Mouse (Mus musculus) adrenal gland, adult 2 months (tissue): Measurements from ENCODE around the gene Hist1h4i. TPM values are rescaled to one million over a fixed set of nuclear protein-coding genes. Genes with fewer than 3 reads are reported as not detected.

Source experiments
- DNase-seq: peaks from one replicate; pipeline ENCODE4 v3.0.0; 2021
- polyA plus RNA-seq: library from polyadenylated mRNA; depleted of rRNA; stranded (reverse); fragments of >200 nt; gene quantifications from 2 replicates; pipeline ENCODE4 v1.2.3, GENCODE M21; 2012
- total RNA-seq, 2 experiments: library from RNA; stranded (reverse); gene quantifications; 2 replicates each; pipeline ENCODE4 v1.2.3; 2021

Gene Hist1h4i
- total and polyA plus RNA-seq, 3 experiments: 12.7 to 52.2 (median 48.5) TPM

DNA sequence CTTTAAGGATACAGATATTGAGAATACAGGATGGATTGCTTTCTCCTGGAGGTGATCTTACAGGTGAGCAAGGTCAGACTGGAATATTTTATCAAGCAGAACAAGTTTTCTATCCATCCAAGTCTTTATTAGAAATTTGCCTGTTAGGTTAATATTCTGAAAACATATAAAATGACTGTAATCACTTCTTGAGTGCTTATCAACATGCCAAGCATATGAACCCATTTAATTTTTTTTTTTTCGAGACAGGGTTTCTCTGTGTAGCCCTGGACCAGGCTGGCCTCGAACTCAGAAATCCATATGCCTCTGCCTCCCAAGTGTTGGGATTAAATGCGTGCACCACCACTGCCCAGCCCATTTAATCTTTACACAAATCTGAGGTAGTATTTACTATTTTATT lies 4.2 kb downstream of the Hist1h4i start:
- DNase-seq: no peak

DNA sequence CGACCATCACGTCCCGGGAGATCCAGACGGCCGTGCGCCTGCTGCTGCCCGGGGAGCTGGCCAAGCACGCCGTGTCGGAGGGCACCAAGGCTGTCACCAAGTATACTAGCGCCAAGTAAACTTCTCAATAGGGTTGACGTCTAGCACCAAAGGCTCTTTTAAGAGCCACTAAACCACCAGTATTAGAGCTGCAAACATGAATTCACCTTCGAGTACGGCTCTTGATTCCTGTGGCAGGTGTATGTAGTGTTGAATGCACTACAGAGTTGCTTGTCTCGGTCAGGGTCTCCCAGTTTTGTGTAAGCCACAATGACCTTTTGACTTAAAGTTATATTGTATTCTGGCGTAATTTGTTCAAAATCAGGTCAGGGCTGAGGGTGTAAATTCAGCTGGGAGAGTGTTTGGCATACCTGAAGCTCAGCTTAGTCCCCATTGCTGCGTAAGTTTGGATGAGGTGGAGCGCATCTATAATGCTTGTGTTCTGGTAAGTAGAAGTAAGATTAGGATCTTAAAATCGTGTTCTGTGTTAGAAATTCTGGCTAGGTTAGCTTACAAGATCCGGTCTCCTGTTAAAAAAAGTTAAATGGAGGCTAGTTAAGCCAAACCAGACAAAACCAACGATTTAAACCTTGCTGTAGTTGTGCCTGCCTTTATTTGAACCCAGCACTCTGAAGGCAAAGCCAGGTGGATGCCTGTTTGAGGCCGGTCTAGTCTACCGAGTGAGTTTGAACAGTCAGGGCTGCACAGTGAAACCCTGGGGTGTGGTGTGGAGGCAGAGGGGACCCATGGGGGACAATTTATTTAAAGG lies 4.8 kb downstream of the Hist1h4i start:
- no peak for DNase-seq

DNA sequence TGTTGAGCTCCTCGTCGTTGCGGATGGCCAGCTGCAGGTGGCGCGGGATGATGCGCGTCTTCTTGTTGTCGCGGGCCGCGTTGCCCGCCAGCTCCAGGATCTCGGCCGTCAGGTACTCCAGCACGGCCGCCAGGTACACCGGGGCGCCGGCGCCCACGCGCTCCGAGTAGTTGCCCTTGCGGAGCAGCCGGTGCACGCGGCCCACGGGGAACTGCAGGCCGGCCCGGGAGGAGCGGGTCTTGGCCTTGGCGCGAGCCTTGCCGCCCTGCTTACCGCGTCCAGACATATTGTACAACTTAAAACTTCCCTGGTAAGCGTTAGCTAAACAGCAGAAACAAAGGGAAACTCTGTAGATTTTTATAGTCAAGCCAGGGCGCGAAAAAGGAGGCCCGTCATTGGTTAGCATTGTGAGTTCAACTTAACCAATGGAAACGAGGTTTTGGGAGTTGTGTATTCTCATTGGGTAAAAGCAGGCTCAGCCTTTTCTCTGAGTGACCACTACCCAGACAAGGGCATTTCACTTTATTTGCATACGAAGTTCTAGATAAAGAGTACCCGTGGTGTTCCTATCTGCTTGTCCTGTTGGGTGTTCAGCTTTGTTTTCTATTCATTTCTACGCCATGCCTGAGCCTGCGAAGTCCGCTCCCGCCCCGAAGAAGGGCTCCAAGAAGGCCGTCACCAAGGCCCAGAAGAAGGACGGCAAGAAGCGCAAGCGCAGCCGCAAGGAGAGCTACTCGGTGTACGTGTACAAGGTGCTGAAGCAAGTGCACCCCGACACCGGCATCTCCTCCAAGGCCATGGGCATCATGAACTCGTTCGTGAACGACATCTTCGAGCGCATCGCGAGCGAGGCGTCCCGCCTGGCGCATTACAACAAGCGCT lies 5.7 kb downstream of the Hist1h4i start, which contains the start of the genes Hist1h2ah and Hist1h2bk:
TSS of gene Hist1h2ah (minus strand) at position 302 of the 882 bp plus-strand sequence.
TSS of gene Hist1h2bk (plus strand) at position 604 of the 882 bp plus-strand sequence.
- DNase-seq: peak; percentile 90

- peak; percentile 31 for DNase-seq
These were observed 6.5 kb downstream of the Hist1h4i start for GRCm38 (mm10) chr13:22034443-22035266.

DNA sequence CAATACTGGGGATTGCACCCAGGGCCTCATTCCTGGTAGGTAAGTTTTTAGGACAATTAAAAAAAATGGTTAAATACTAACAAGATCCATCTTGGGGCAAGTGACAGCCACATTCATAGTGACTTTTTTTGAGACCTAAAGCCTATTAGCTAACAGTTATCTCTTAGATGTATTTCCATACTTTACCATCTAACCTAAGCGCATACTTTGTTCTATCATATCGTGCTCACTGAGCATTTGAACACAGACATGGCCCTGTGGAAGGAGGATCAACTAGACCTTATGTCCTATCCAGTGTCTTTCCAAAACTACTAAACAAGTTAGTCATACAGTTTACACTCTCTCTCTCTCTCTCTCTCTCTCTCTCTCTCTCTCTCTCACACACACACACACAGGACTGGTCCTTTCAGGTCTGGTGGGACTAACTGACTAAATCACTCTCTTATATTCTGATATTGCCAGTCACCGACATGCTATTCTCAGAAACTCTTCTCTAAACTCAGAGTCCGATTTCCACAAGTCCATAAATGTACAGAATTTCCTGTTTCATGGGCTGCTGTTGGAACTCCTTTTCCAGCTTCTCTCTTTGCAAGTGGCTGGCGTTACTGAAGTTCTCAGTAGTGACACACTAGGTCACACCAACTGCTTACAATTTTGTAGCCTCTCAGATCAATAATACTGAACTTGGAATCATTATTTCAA lies 7.3 kb downstream of the Hist1h4i start:
- DNase-seq: no peak

- DNase-seq: no peak
These were observed 10.7 kb downstream of the Hist1h4i start for GRCm38 (mm10) chr13:22030493-22030892.

- DNase-seq: no peak
These were observed 11.2 kb downstream of the Hist1h4i start for GRCm38 (mm10) chr13:22029928-22030327.

GRCm38 (mm10) chr13:22028673-22029460 lies 12.3 kb downstream of the Hist1h4i start:
- DNase-seq: peak; percentile 96

GRCm38 (mm10) chr13:22026058-22027031 lies 14.8 kb downstream of the Hist1h4i start:
- DNase-seq: peak; percentile 88

DNA sequence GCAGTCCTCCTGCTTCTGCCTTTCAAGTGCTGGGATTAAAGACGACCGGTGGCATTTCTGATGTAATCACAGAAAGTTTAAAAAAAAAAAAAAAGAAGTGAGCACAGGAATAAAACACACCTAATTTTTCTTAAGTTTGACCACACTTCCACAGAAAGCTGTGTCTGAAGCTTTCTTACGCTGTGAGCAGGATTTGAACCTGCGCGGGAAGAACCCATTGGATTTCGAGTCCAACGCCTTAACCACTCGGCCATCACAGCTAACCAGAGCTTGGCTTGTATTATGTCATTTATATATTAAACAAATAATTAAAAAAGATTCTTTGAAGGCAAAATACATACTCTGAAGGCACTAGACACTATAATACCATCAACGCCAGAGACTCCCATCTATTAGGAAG lies 18.9 kb downstream of the Hist1h4i start:
- DNase-seq: peak; percentile 87

- no peak for DNase-seq
These were observed 19.6 kb downstream of the Hist1h4i start for GRCm38 (mm10) chr13:22021581-22021980.

DNA sequence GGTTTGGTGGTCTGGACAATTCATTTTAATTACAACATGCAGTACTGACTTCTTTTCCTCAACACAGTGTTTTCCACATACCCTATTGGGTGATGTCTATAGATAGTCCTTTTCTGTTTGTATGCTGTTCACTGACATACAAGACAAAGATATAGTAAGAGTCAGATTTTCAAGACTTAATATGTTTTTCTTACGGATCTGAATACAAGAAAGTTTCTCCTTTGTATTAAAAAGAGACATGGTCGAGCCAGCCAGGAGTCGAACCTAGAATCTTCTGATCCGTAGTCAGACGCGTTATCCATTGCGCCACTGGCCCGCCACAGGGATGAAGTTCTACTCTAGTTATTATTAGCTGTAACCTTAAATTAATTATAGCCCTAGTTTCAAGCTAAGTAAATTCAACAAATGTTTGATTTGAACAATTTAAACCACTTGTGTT lies 20.2 kb downstream of the Hist1h4i start:
- peak; percentile 83 for DNase-seq

DNA sequence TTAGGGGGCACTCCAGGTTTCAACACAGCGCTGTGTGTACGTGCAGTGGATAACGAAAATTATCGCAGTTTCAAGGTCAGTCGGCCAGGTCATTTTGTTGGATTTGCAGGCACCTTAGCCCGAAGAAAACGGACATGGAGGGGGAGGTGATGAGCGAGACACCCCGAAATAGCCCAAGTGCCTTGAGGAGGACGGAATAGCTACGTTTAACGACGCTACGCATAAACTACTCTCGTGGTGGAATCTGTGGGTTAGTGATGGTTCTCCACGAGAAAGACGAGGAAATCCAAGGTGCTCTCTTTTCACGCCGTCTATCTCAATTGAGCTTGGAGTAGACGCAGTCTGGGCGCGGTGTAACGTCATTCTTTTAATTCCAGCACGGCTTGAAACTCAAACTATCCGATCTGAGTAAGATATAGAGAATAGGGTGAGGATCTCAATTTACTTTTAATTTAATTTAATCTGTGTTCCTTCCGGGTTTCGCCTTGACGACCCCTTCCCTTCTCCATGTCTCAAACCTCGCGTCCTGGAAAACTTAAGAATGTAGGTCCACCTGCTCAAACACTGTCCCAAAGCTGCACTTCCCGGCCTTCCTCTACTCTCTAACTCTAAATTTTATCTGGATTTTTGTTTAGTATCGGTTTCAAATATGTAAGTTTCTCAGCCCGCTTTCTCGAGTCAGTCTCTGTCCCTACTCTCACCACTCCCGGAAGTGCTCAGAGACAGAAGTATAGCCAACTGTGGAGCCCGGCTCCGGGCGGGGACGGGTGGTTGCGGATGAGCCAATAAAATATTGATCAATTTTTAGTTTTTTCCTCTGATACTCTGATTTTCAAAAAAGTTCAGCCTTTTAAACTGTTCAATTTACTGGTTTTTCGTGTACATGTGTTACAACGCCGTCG lies 21.0 kb downstream of the Hist1h4i start:
- peak; percentile 43 for DNase-seq

- peak; percentile 83 for DNase-seq
These were observed 25.4 kb downstream of the Hist1h4i start for GRCm38 (mm10) chr13:22015479-22016450.

GRCm38 (mm10) chr13:22014411-22014845 lies 26.7 kb downstream of the Hist1h4i start:
- DNase-seq: no peak

- DNase-seq: no peak
These were observed 27.4 kb downstream of the Hist1h4i start for GRCm38 (mm10) chr13:22013716-22014115.

GRCm38 (mm10) chr13:22009642-22010041 lies 31.5 kb downstream of the Hist1h4i start, which contains the start of gene Prss16:
TSS of gene Prss16 (minus strand) at chr13:22009742.
- DNase-seq: no peak
